Mouse (Mus musculus): ENCODE results near the gene Nrp1. TPM values are rescaled to one million over a fixed set of nuclear protein-coding genes. Genes with fewer than 3 reads are reported as not detected.

Gene Nrp1
- total RNA-seq, 2 experiments from 2014 or later: 12.1 to 17.2 TPM

- peak; percentile 40 for ATAC-seq (replicated peaks; ENCODE audit: poor library complexity, severe bottlenecking)
Measured at GRCm38 (mm10) chr8:128487966-128488931, 129.8 kb downstream of the Nrp1 start.

GRCm38 (mm10) chr8:128489351-128489750 lies 130.9 kb downstream of the Nrp1 start:
- no peak for ATAC-seq (replicated peaks; ENCODE audit: poor library complexity, severe bottlenecking)

- ATAC-seq (replicated peaks; ENCODE audit: poor library complexity, severe bottlenecking): peak; percentile 80
Measured at GRCm38 (mm10) chr8:128491126-128492067, 133.0 kb downstream of the Nrp1 start.

- ATAC-seq (replicated peaks; ENCODE audit: poor library complexity, severe bottlenecking): no peak
Measured at GRCm38 (mm10) chr8:128493801-128494200, 135.4 kb downstream of the Nrp1 start.

GRCm38 (mm10) chr8:128498836-128499235 lies 140.4 kb downstream of the Nrp1 start:
- no peak for ATAC-seq (replicated peaks; ENCODE audit: poor library complexity, severe bottlenecking)

- ATAC-seq (replicated peaks; ENCODE audit: poor library complexity, severe bottlenecking): no peak
Measured at GRCm38 (mm10) chr8:128504136-128504829, 145.9 kb downstream of the Nrp1 start.

GRCm38 (mm10) chr8:128505866-128506265 lies 147.5 kb downstream of the Nrp1 start:
- ATAC-seq (replicated peaks; ENCODE audit: poor library complexity, severe bottlenecking): peak; percentile 98

- ATAC-seq (replicated peaks; ENCODE audit: poor library complexity, severe bottlenecking): no peak
Measured at GRCm38 (mm10) chr8:128508723-128509122, 150.3 kb downstream of the Nrp1 start.

GRCm38 (mm10) chr8:128511021-128511420 lies 152.6 kb downstream of the Nrp1 start:
- ATAC-seq (replicated peaks; ENCODE audit: poor library complexity, severe bottlenecking): no peak

GRCm38 (mm10) chr8:128511732-128512131 lies 153.3 kb downstream of the Nrp1 start:
- ATAC-seq (replicated peaks; ENCODE audit: poor library complexity, severe bottlenecking): no peak

- no peak for ATAC-seq (replicated peaks; ENCODE audit: poor library complexity, severe bottlenecking)
Measured at GRCm38 (mm10) chr8:128516846-128517446, 158.5 kb downstream of the Nrp1 start.

- ATAC-seq (replicated peaks; ENCODE audit: poor library complexity, severe bottlenecking): peak; percentile 83
Measured at GRCm38 (mm10) chr8:128517546-128518102, 159.2 kb downstream of the Nrp1 start.

GRCm38 (mm10) chr8:128519366-128519765 lies 161.0 kb downstream of the Nrp1 start:
- peak; percentile 73 for ATAC-seq (replicated peaks; ENCODE audit: poor library complexity, severe bottlenecking)

GRCm38 (mm10) chr8:128523825-128524224 lies 165.4 kb downstream of the Nrp1 start:
- ATAC-seq (replicated peaks; ENCODE audit: poor library complexity, severe bottlenecking): peak; percentile 78

- ATAC-seq (replicated peaks; ENCODE audit: poor library complexity, severe bottlenecking): no peak
Measured at GRCm38 (mm10) chr8:128525912-128526311, 167.5 kb downstream of the Nrp1 start.

GRCm38 (mm10) chr8:128528591-128529383 lies 170.4 kb downstream of the Nrp1 start:
- no peak for ATAC-seq (replicated peaks; ENCODE audit: poor library complexity, severe bottlenecking)

- no peak for ATAC-seq (replicated peaks; ENCODE audit: poor library complexity, severe bottlenecking)
Measured at GRCm38 (mm10) chr8:128534442-128534871, 176.1 kb downstream of the Nrp1 start.

GRCm38 (mm10) chr8:128535685-128536084 lies 177.3 kb downstream of the Nrp1 start:
- no peak for ATAC-seq (replicated peaks; ENCODE audit: poor library complexity, severe bottlenecking)

- no peak for ATAC-seq (replicated peaks; ENCODE audit: poor library complexity, severe bottlenecking)
Measured at GRCm38 (mm10) chr8:128538378-128538777, 180.0 kb downstream of the Nrp1 start.

Data from granulocyte monocyte progenitor cell, adult 5-6 weeks (primary cell).